Mouse (Mus musculus) ES-Bruce4 (cell line): ENCODE measurements around the gene Pfkl.

Experiments used
- CTCF ChIP-seq: IDR thresholded peaks from one replicate; pipeline ENCODE4 v1.8.1; 2011; ENCODE audit warnings: low read depth, low read length
- POLR2A ChIP-seq: IDR thresholded peaks from one replicate; pipeline ENCODE4 v1.8.1; 2011; ENCODE audit warnings: low read length; ENCODE audit not compliant: insufficient read depth

DNA sequence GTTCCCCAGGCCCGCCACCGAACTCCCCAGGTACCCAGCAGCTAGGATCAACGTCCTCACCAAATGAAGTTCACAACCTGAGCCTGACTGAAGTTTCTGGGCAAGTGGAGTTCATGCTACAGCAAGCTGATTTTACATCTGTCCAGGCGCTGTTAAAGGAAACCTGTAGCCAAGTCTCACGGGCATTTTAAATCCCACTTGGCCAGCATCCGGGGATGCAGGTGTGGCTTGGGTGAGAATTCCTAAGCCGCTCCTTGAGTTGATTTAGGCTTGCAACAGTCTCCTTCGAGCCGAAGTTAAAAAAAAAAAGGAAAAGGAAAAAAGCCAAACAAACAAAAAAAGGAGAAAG is at the start of gene Pfkl:
- TF ChIP-seq CTCF (no peak), POLR2A (no peak)
